ENCODE assay signal across 15 mouse cellular contexts in genomic region chr17:47601389-47601755, GRCm38 (mm10). TPM values are rescaled to one million over a fixed set of nuclear protein-coding genes. Genes with fewer than 3 reads are reported as not detected.
DNase-seq lines count a peak whose midpoint lies in the region; ATAC-seq and TF ChIP-seq lines count a peak whose summit lies in the region.
"Had no signal": no experiment of that assay in that cellular context is flagged by ENCODE, and none has a peak within 500 bp of the region (broad histone marks: within the 10 kb centered on the region; RNA-seq: fewer than 3 reads in every experiment).

No protein-coding gene starts in this region.

- H3K36me3 ChIP-seq in heart, adult 2 months (ENCODE audit: control insufficient read depth, insufficient read depth, low read length): peaks cover 3% of the 10 kb centered on the region; the same call in 1 of the 2 replicates
- peaks cover 38% of the 10 kb centered on the region for H3K36me3 ChIP-seq in heart, embryonic 11.5 days (ENCODE audit: control insufficient read depth, insufficient read depth, low read length)
- H3K36me3 ChIP-seq in lung, postnatal 0 days (ENCODE audit: insufficient read depth, low read length): 0 out of 2 replicates have a peak, but pooled peaks cover 18% of the 10 kb centered on the region
- H3K36me3 ChIP-seq in liver, embryonic 12.5 days: peaks cover 99% of the 10 kb centered on the region

- TF ChIP-seq EP300 in heart, adult 2 months (IDR thresholded peaks at IDR 0.05; ENCODE audit: insufficient read depth, low read depth, low read length): no peak
- TF ChIP-seq EP300 in lung, postnatal 0 days (IDR thresholded peaks at IDR 0.05): no peak

- H3K4me3 ChIP-seq in heart, adult 2 months: no peak overlapping the region
- no peak overlapping the region for H3K4me3 ChIP-seq in heart, embryonic 11.5 days (ENCODE audit: low read depth, low read length)
- H3K4me3 ChIP-seq in lung, postnatal 0 days (ENCODE audit: low read depth, low read length): no peak overlapping the region
- no peak overlapping the region for H3K4me3 ChIP-seq in liver, embryonic 12.5 days
- H3K4me3 ChIP-seq: limb, embryonic 13.5 days; midbrain, embryonic 10.5 days had no signal

- no peak for TF ChIP-seq CTCF in heart, adult 2 months (IDR thresholded peaks at IDR 0.05)
- no peak for TF ChIP-seq CTCF in lung, postnatal 0 days (IDR thresholded peaks at IDR 0.05)

- DNase-seq in heart, adult 2 months: no peak
- DNase-seq in lung, postnatal 0 days (ENCODE audit: low spot score): no peak
- no peak for DNase-seq in lung, adult 18-20 months
- peak; percentile 25 for DNase-seq in thymus, postnatal 25 days
- DNase-seq in right cerebral cortex, postnatal 14 days: no peak
- DNase-seq in left cerebral cortex, adult 18-20 months (ENCODE audit: low spot score in 2 of 2): no peak
- DNase-seq: adrenal gland, postnatal 36 days; cerebellum, postnatal 14 days; gastrocnemius, postnatal 10 days; heart, postnatal 36 days had no signal

- H3K9me3 ChIP-seq in heart, embryonic 11.5 days (replicated peaks; ENCODE audit: control insufficient read depth, low read length): no peaks in the 10 kb centered on the region
- no peaks in the 10 kb centered on the region for H3K9me3 ChIP-seq in lung, postnatal 0 days (ENCODE audit: low read length)
- H3K9me3 ChIP-seq in liver, embryonic 12.5 days (replicated peaks): no peaks in the 10 kb centered on the region
- H3K9me3 ChIP-seq: limb, embryonic 13.5 days; midbrain, embryonic 10.5 days had no signal

- H3K4me2 ChIP-seq in heart, embryonic 11.5 days: no peak overlapping the region
- no peak overlapping the region for H3K4me2 ChIP-seq in lung, postnatal 0 days (replicated peaks; ENCODE audit: low read depth, low read length)
- no peak overlapping the region for H3K4me2 ChIP-seq in liver, embryonic 12.5 days
- H3K4me2 ChIP-seq: limb, embryonic 13.5 days had no signal

- WGBS in heart, adult 2 months: 85% methylated on average over 10 of the region's 10 CpGs
- 84% methylated on average over 10 of the region's 10 CpGs for whole genome bisulfite sequencing in heart, embryonic 11.5 days (ENCODE audit: insufficient replicate concordance)
- WGBS in lung, postnatal 0 days: 88% methylated on average over 10 of the region's 10 CpGs
- whole genome bisulfite sequencing in liver, embryonic 12.5 days (ENCODE audit: insufficient replicate concordance): 86% methylated on average over 10 of the region's 10 CpGs

- no peaks in the 10 kb centered on the region for H3K79me2 ChIP-seq in heart, adult 2 months (replicated peaks; ENCODE audit: control insufficient read depth, insufficient read depth, low read length)

- peak overlapping the region; percentile 80; the same call in 1 of the 2 replicates for H3K27ac ChIP-seq in heart, adult 2 months
- no peak overlapping the region for H3K27ac ChIP-seq in heart, embryonic 11.5 days (ENCODE audit: low read depth, low read length)
- 0 out of 2 replicates have a peak overlapping the region, but pooled peaks have one; percentile 20 for H3K27ac ChIP-seq in lung, postnatal 0 days (ENCODE audit: low read length)
- H3K27ac ChIP-seq in liver, embryonic 12.5 days: peak overlapping the region; percentile 99
- H3K27ac ChIP-seq: hindbrain, postnatal 0 days; limb, embryonic 13.5 days; midbrain, embryonic 10.5 days had no signal

- H3K27me3 ChIP-seq in heart, adult 2 months (ENCODE audit: control insufficient read depth, insufficient read depth, low read length): no peaks in the 10 kb centered on the region
- H3K27me3 ChIP-seq in heart, embryonic 11.5 days (ENCODE audit: control insufficient read depth, insufficient read depth, low read length): no peaks in the 10 kb centered on the region
- H3K27me3 ChIP-seq in lung, postnatal 0 days (replicated peaks; ENCODE audit: insufficient read depth, low read length): no peaks in the 10 kb centered on the region
- no peaks in the 10 kb centered on the region for H3K27me3 ChIP-seq in liver, embryonic 12.5 days (replicated peaks)
- H3K27me3 ChIP-seq: limb, embryonic 13.5 days had no signal

- no peak overlapping the region for H3K9ac ChIP-seq in heart, adult 2 months (ENCODE audit: low read depth, low read length)
- H3K9ac ChIP-seq in heart, embryonic 11.5 days (ENCODE audit: low read depth, low read length): no peak overlapping the region
- H3K9ac ChIP-seq in lung, postnatal 0 days (replicated peaks; ENCODE audit: low read depth): no peak overlapping the region
- 0 out of 2 replicates have a peak overlapping the region, but pooled peaks have one; percentile 8 for H3K9ac ChIP-seq in liver, embryonic 12.5 days
- H3K9ac ChIP-seq: limb, embryonic 13.5 days had no signal

- no peak for ATAC-seq in heart, embryonic 11.5 days (replicated peaks; ENCODE audit: insufficient number of reproducible peaks, low FRiP score, low TSS enrichment)
- ATAC-seq in lung, postnatal 0 days: no peak
- ATAC-seq in liver, embryonic 12.5 days: no peak
- ATAC-seq: hindbrain, postnatal 0 days had no signal

- no peak for TF ChIP-seq POLR2A in heart, adult 2 months (IDR thresholded peaks at IDR 0.05; ENCODE audit: insufficient read depth, low read depth, low read length)

- intact Hi-C loops in heart, adult 2 months (cut with DNase I): no loop called here

- peaks cover 13% of the 10 kb centered on the region for H3K4me1 ChIP-seq in heart, adult 2 months (ENCODE audit: control insufficient read depth, insufficient read depth, low read length)
- peaks cover 24% of the 10 kb centered on the region for H3K4me1 ChIP-seq in heart, embryonic 11.5 days (ENCODE audit: control insufficient read depth, insufficient read depth, low read length)
- H3K4me1 ChIP-seq in lung, postnatal 0 days (ENCODE audit: insufficient read depth, low read depth, low read length): peaks cover 16% of the 10 kb centered on the region; the same call in 1 of the 2 replicates
- H3K4me1 ChIP-seq in liver, embryonic 12.5 days: peaks cover 62% of the 10 kb centered on the region

RNA-seq across cellular contexts. Expression of gene Bysl, which starts 9.9 kb away (rescaled TPM):
- total RNA-seq in heart, adult 2 months (2021): 10 to 100 TPM; 15.7 to 15.9 TPM
- 13.2 and 15.6 TPM in 2 replicates for polyA plus RNA-seq in heart, adult 2 months (2012; rRNA removed)
- polyA plus RNA-seq in heart, embryonic 11.5 days (2014; fragmentation: Nextera tagmentation; extraction: Ambion mirVana): 26.8 TPM in 2 replicates
- 9.9 and 10.4 TPM in 2 replicates for polyA plus RNA-seq in lung, postnatal 0 days (2015; fragmentation: Nextera tagmentation; extraction: Ambion mirVana)
- 34.6 and 35.2 TPM in 2 replicates for polyA plus RNA-seq in liver, embryonic 12.5 days (2016; fragmentation: Nextera tagmentation; extraction: Ambion mirVana)
- total RNA-seq in left cerebral cortex, adult 18-20 months (2021): 10 to 100 TPM; 18.3 to 18.7 TPM

RNA-seq across cellular contexts. Expression of gene Med20, which starts 10.0 kb away (rescaled TPM):
- 10 to 100 TPM; 13.5 to 15.0 TPM for total RNA-seq in heart, adult 2 months (2021)
- polyA plus RNA-seq in heart, adult 2 months (2012; rRNA removed): 17.4 and 25.1 TPM in 2 replicates
- polyA plus RNA-seq in heart, embryonic 11.5 days (2014; fragmentation: Nextera tagmentation; extraction: Ambion mirVana): 30.3 and 36.4 TPM in 2 replicates
- polyA plus RNA-seq in lung, postnatal 0 days (2015; fragmentation: Nextera tagmentation; extraction: Ambion mirVana): 31.6 and 32.8 TPM in 2 replicates
- polyA plus RNA-seq in liver, embryonic 12.5 days (2016; fragmentation: Nextera tagmentation; extraction: Ambion mirVana): 31.2 and 32.6 TPM in 2 replicates
- total RNA-seq in left cerebral cortex, adult 18-20 months (2021): 10 to 100 TPM; 33.0 to 33.5 TPM

RNA-seq across cellular contexts. Expression of gene Gm20517, which starts 10.0 kb away (rescaled TPM):
- 1 to 10 TPM; 2.8 TPM for total RNA-seq in heart, adult 2 months (2021)
- 0.27 and 1.5 TPM in 2 replicates for polyA plus RNA-seq in heart, adult 2 months (2012; rRNA removed)
- 1.6 and 1.8 TPM in 2 replicates for polyA plus RNA-seq in heart, embryonic 11.5 days (2014; fragmentation: Nextera tagmentation; extraction: Ambion mirVana)
- 0.64 and 1.4 TPM in 2 replicates for polyA plus RNA-seq in lung, postnatal 0 days (2015; fragmentation: Nextera tagmentation; extraction: Ambion mirVana)
- polyA plus RNA-seq in liver, embryonic 12.5 days (2016; fragmentation: Nextera tagmentation; extraction: Ambion mirVana): 2.3 and 2.7 TPM in 2 replicates
- total RNA-seq in left cerebral cortex, adult 18-20 months (2021): 1 to 10 TPM; 3.3 to 8.3 TPM

RNA-seq across cellular contexts. Expression of gene Usp49, which starts 29.1 kb away (rescaled TPM):
- total RNA-seq in heart, adult 2 months (2021): 1 to 10 TPM; 3.4 to 3.6 TPM
- 2.9 and 3.6 TPM in 2 replicates for polyA plus RNA-seq in heart, adult 2 months (2012; rRNA removed)
- polyA plus RNA-seq in heart, embryonic 11.5 days (2014; fragmentation: Nextera tagmentation; extraction: Ambion mirVana): 2.7 and 3.7 TPM in 2 replicates
- polyA plus RNA-seq in lung, postnatal 0 days (2015; fragmentation: Nextera tagmentation; extraction: Ambion mirVana): 3.3 and 4.1 TPM in 2 replicates
- 5.0 and 6.2 TPM in 2 replicates for polyA plus RNA-seq in liver, embryonic 12.5 days (2016; fragmentation: Nextera tagmentation; extraction: Ambion mirVana)
- 10 to 100 TPM in 1 of 2 experiments, 1 to 10 TPM in 1; 8.0 to 11.3 TPM for total RNA-seq in left cerebral cortex, adult 18-20 months (2021)
